Mouse (Mus musculus): ENCODE data around the gene Pou5f1. TPM values are rescaled to one million over a fixed set of nuclear protein-coding genes. Genes with fewer than 3 reads are reported as not detected.
"Not testable (repeated sequence)": the region's sequence is repeated elsewhere in the genome, so short reads cannot be mapped to it uniquely, and the experiment has no call there.

Gene Pou5f1
- polyA plus RNA-seq, 1 experiment: 0.50 TPM

DNA sequence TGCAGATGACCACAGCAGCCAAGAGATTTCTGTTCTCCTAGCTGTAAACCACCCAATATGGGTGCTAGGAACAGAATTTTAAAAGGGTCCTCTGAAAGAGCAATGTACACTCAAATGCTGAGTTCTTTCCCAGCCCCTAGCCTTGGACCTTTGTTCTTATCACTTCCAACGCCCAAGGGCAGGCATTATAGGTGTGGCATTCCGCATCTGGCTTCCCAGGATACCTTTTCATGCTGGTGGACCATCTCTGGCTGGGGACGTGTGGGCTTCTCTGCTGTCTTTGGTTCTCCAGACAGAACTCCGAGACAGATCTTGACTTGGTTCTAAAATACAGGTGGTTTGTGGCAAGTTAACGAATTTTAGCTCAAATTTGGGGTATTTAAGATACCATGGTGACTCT is 3.1 kb upstream of the Pou5f1 start:
- DNase-seq: no peak
- TF ChIP-seq CTCF (IDR thresholded peaks at IDR 0.05; ENCODE audit: borderline replicate concordance, control insufficient read depth, extremely low read depth, insufficient read depth, low read length, poor library complexity) (no peak), POLR2A (IDR thresholded peaks at IDR 0.05; ENCODE audit: control insufficient read depth, extremely low read depth, insufficient read depth, low read length, poor library complexity) (no peak)
- no peaks in the 10 kb centered on the region for H3K36me3 ChIP-seq (ENCODE audit: control insufficient read depth, insufficient read depth, low read length)
- WGBS: 74% methylated on average over 5 of the region's 5 CpGs
- H3K27ac ChIP-seq (ENCODE audit: control insufficient read depth, insufficient read depth, low read length): no peak overlapping the region
- no peak overlapping the region for H3K4me3 ChIP-seq (ENCODE audit: control insufficient read depth, insufficient read depth, low read length)
- peaks cover 4% of the 10 kb centered on the region for H3K27me3 ChIP-seq (ENCODE audit: control insufficient read depth, insufficient read depth, low read length)
- 0 out of 2 replicates have a peak, but pooled peaks cover 3% of the 10 kb centered on the region for H3K4me1 ChIP-seq (replicated peaks; ENCODE audit: control insufficient read depth, insufficient read depth, low read length)

GRCm38 (mm10) chr17:35503849-35504248 is 2.0 kb upstream of the Pou5f1 start:
- 49% methylated on average over 5 of the region's 5 CpGs for WGBS
- Histone ChIP-seq H3K27me3 (ENCODE audit: control insufficient read depth, insufficient read depth, low read length) (peaks cover 4% of the 10 kb centered on the region), H3K36me3 (ENCODE audit: control insufficient read depth, insufficient read depth, low read length) (no peaks in the 10 kb centered on the region), H3K4me1 (replicated peaks; ENCODE audit: control insufficient read depth, insufficient read depth, low read length) (0 out of 2 replicates have a peak, but pooled peaks cover 3% of the 10 kb centered on the region), H3K27ac (ENCODE audit: control insufficient read depth, insufficient read depth, low read length) (no peak overlapping the region), H3K4me3 (ENCODE audit: control insufficient read depth, insufficient read depth, low read length) (no peak overlapping the region)
- TF ChIP-seq POLR2A (IDR thresholded peaks at IDR 0.05; ENCODE audit: control insufficient read depth, extremely low read depth, insufficient read depth, low read length, poor library complexity) (no peak), CTCF (IDR thresholded peaks at IDR 0.05; ENCODE audit: borderline replicate concordance, control insufficient read depth, extremely low read depth, insufficient read depth, low read length, poor library complexity) (no peak)
- no peak for DNase-seq

DNA sequence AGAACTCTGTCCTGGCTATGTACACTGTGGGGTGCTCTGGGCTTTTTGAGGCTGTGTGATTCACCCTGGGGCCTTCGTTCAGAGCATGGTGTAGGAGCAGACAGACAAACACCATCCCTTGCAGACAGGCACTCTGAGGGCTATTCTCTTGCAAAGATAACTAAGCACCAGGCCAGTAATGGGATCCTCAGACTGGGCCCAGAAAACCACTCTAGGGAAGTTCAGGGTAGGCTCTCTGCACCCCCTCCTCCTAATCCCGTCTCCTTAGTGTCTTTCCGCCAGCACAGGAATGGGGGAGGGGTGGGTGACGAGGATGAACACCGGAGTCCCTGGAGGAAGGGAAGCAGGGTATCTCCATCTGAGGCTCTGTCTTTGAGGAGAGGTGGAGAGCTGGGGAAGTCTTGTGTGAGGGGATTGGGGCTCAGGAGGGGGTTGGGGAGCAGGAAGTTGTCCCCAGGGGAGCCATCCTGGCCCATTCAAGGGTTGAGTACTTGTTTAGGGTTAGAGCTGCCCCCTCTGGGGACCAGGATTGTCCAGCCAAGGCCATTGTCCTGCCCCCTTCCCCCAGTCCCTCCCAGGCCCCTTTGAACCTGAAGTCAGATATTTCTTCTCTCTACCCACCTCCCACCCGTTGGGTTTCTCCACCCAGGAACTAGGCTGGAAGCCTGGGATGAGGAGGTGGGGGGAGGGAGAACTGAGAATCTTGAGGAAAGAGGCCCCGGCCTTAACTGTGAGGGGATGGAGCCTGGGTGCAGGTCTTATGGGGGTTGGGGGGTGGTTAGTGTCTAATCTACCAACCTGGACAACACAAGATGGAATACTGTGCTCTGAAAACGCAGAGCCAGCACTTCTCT is 963 bp upstream of the Pou5f1 start:
- 50% methylated on average over 8 of the region's 8 CpGs for WGBS
- Histone ChIP-seq H3K36me3 (ENCODE audit: control insufficient read depth, insufficient read depth, low read length) (no peaks in the 10 kb centered on the region), H3K27ac (ENCODE audit: control insufficient read depth, insufficient read depth, low read length) (no peak overlapping the region), H3K4me3 (ENCODE audit: control insufficient read depth, insufficient read depth, low read length) (no peak overlapping the region), H3K4me1 (replicated peaks; ENCODE audit: control insufficient read depth, insufficient read depth, low read length) (peaks cover 3% of the 10 kb centered on the region; the same call in 1 of the 2 replicates), H3K27me3 (ENCODE audit: control insufficient read depth, insufficient read depth, low read length) (peaks cover 4% of the 10 kb centered on the region; the same call in 1 of the 2 replicates)
- TF ChIP-seq CTCF (IDR thresholded peaks at IDR 0.05; ENCODE audit: borderline replicate concordance, control insufficient read depth, extremely low read depth, insufficient read depth, low read length, poor library complexity): no peak
- TF ChIP-seq POLR2A (IDR thresholded peaks at IDR 0.05; ENCODE audit: control insufficient read depth, extremely low read depth, insufficient read depth, low read length, poor library complexity): no peak
- DNase-seq: no peak

DNA sequence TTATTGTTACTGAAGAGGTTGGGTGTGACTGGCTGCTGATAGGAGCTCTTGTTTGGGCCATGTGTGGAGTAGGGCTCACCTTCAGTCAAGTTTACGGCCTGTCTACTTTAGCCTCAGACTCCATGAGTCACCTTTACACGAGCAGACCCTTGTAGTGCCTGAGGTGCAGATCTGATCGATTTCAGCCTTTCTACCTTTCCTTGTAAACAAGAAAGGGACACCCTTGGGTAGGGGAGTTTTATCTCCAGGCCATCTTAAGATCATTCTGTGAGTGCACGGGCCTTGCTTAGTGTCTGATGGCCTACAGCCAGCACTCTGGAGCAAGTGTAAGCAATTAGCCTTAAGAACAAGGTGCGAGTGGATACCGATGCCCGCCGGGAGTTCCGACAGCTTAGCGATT is 1.1 kb downstream of the Pou5f1 start:
- TF ChIP-seq POLR2A (IDR thresholded peaks at IDR 0.05; ENCODE audit: control insufficient read depth, extremely low read depth, insufficient read depth, low read length, poor library complexity) (no peak), CTCF (IDR thresholded peaks at IDR 0.05; ENCODE audit: borderline replicate concordance, control insufficient read depth, extremely low read depth, insufficient read depth, low read length, poor library complexity) (no peak)
- H3K4me3 ChIP-seq (ENCODE audit: control insufficient read depth, insufficient read depth, low read length): no peak overlapping the region
- DNase-seq: no peak
- no peak overlapping the region for H3K27ac ChIP-seq (ENCODE audit: control insufficient read depth, insufficient read depth, low read length)
- H3K36me3 ChIP-seq (ENCODE audit: control insufficient read depth, insufficient read depth, low read length): no peaks in the 10 kb centered on the region
- peaks cover 3% of the 10 kb centered on the region; the same call in 1 of the 2 replicates for H3K4me1 ChIP-seq (replicated peaks; ENCODE audit: control insufficient read depth, insufficient read depth, low read length)
- 47% methylated on average over 10 of the region's 10 CpGs for WGBS
- peaks cover 4% of the 10 kb centered on the region; the same call in 1 of the 2 replicates for H3K27me3 ChIP-seq (ENCODE audit: control insufficient read depth, insufficient read depth, low read length)

DNA sequence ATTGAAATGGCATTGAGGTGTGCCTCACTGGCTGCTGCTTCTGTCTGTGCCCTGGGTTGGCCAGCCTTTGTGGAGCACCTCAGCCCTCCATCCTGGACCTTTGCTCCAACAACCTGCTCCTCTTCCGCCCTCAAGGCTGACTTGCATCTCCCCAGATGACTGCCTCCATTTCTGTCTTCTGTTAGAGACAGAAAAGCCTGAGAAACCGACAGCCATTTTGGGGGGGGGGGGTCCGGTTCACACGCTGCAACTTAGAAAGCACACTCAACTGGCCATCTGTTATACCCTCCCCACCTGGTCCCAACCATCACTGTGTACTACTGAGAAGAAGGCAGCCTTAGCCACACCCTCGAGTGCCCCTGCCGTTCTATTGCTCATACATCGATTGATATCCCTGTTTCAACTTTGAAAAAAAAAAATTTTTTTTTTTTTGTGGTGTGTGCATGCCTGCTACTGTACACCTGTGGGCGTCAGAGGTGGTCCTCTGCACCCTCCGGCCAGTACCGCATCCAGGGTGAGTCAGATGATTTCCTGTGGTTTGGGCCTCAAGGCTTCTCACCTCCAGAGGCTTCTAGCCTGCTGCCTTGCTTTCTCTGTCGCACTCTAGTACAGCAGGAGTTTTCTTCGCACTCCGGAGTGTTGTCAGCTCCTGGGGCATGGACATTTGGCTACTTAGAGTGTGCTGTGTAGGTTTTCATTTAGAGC is 1.9 kb downstream of the Pou5f1 start:
- DNase-seq: no peak
- TF ChIP-seq CTCF (IDR thresholded peaks at IDR 0.05; ENCODE audit: borderline replicate concordance, control insufficient read depth, extremely low read depth, insufficient read depth, low read length, poor library complexity): no peak
- TF ChIP-seq POLR2A (IDR thresholded peaks at IDR 0.05; ENCODE audit: control insufficient read depth, extremely low read depth, insufficient read depth, low read length, poor library complexity): no peak
- no peaks in the 10 kb centered on the region; the same call in 1 of the 2 replicates for H3K36me3 ChIP-seq (ENCODE audit: control insufficient read depth, insufficient read depth, low read length)
- no peak overlapping the region for H3K27ac ChIP-seq (ENCODE audit: control insufficient read depth, insufficient read depth, low read length)
- H3K4me3 ChIP-seq (ENCODE audit: control insufficient read depth, insufficient read depth, low read length): no peak overlapping the region
- 16% methylated on average over 13 of the region's 13 CpGs for whole genome bisulfite sequencing
- H3K4me1 ChIP-seq (replicated peaks; ENCODE audit: control insufficient read depth, insufficient read depth, low read length): peaks cover 3% of the 10 kb centered on the region; the same call in 1 of the 2 replicates
- H3K27me3 ChIP-seq (ENCODE audit: control insufficient read depth, insufficient read depth, low read length): no peaks in the 10 kb centered on the region

- H3K27me3 ChIP-seq (ENCODE audit: control insufficient read depth, insufficient read depth, low read length): not testable (repeated sequence)
These were observed 2.5 kb downstream of the Pou5f1 start for GRCm38 (mm10) chr17:35508279-35508678.

More at GRCm38 (mm10) chr17:35508279-35508678, 2.5 kb downstream of the Pou5f1 start:
- not testable (repeated sequence) for H3K27ac ChIP-seq (ENCODE audit: control insufficient read depth, insufficient read depth, low read length); DNase-seq; H3K36me3 ChIP-seq (ENCODE audit: control insufficient read depth, insufficient read depth, low read length); H3K4me1 ChIP-seq (replicated peaks; ENCODE audit: control insufficient read depth, insufficient read depth, low read length); H3K4me3 ChIP-seq (ENCODE audit: control insufficient read depth, insufficient read depth, low read length)
- WGBS: 59% methylated on average over 5 of the region's 5 CpGs
